Mouse (Mus musculus) left cerebral cortex, adult 18-20 months (tissue): ENCODE data around the gene Prep. TPM values are rescaled to one million over a fixed set of nuclear protein-coding genes. Genes with fewer than 3 reads are reported as not detected.
"Not testable (repeated sequence)": the region's sequence is repeated elsewhere in the genome, so short reads cannot be mapped to it uniquely, and the experiment has no call there.

Experiments
- DNase-seq, 2 experiments: peaks; one replicate each; pipeline ENCODE4 v3.0.0; 2021 to 2022; ENCODE audit warnings: low spot score in 2 of 2, mixed read lengths in 1 of 2
- total RNA-seq, 2 experiments: library from RNA; stranded (reverse); gene quantifications; 2 replicates each; pipeline ENCODE4 v1.2.3; 2021

The Prep gene
- total RNA-seq, 2 experiments from 2014 or later: 7.7 to 8.6 TPM

DNA sequence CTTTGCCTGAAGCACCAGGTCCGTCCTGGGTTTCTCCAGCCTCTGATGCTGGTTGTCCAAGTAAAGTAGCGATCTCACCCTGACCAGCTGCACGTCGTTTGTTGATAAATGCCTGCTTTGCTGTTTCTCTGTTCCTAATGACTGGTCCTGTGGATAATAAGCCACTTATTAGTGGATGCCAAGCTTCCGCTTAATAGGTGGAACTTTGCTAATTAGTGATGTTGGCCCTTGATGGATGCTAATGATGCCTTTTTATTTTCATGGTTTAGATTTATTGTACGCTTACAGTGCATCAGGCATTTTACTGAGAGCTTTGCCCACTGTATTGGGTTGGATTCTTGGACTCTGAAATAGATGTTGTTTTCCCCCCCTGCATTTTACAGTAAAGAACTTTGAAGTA, 7.5 kb downstream of the Prep start:
- DNase-seq: no peak

GRCm38 (mm10) chr10:45075491-45076051, 8.6 kb downstream of the Prep start:
- DNase-seq: no peak

GRCm38 (mm10) chr10:45076585-45076984, 9.6 kb downstream of the Prep start:
- no peak for DNase-seq

GRCm38 (mm10) chr10:45077353-45077752, 10.3 kb downstream of the Prep start:
- no peak for DNase-seq

DNA sequence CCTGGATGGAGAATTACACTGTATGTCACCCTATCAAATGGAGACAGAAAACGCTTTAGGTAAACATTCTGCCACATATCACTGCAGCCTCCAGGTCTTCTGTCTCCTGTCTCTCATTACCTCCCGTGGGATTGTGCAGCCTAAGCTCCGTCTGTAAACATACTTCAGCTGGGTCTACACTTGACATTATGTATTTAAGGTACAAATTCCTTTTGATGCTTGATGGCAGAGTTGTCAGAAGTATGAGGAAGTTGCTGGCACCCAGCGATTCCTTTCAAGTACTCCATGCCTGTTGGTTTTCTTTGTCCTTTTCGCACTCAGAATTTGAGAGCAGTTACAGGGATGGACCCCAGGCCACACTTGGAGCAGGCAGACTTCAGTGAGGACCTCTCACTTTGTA, 12.8 kb downstream of the Prep start:
- DNase-seq: no peak

DNA sequence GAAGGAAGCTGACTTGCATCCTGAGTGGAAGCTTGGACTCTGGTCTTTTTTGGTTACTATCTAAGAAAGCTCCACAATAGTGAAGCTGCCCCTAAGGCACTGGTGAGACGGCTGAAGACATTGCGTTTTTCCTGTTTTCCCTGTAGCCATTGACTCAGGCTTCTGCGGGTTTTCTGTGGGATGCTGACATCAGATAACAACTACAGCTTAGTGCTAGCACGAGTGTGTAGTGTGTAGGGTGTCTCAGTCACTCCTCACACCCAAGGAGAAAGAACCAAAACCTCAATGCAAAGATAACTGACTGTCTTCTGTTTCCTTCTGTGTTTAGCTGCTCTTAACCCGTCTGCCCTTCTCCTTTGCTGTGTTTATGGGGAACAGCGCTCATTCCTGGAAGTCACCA, 13.5 kb downstream of the Prep start:
- no peak for DNase-seq

GRCm38 (mm10) chr10:45082730-45083129, 15.7 kb downstream of the Prep start:
- no peak for DNase-seq

GRCm38 (mm10) chr10:45084002-45084401, 17.0 kb downstream of the Prep start:
- DNase-seq: not testable (repeated sequence)

- DNase-seq: no peak
Observed at GRCm38 (mm10) chr10:45084471-45084870, 17.5 kb downstream of the Prep start.

DNA sequence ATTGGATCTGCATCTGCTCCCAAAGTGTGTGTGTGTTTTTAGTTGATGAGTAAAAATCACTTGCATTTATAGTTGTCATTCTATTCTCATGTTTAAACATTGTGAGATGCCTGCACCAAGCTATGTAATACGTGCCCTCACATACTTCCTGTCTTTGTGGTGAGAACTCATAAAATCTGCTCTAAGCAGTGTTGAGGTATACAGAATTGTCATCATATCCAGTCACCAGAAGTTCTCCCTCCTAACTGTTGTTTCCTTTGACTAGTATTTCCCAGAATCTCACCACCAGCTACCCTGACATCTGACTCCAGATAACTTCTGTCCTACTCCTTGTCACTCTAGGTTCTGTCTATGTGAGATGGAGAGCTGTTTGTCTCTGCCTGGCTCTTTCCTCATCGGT, 18.3 kb downstream of the Prep start:
- DNase-seq: no peak

GRCm38 (mm10) chr10:45086637-45087036, 19.6 kb downstream of the Prep start:
- DNase-seq: peak; percentile 13 to 25

DNA sequence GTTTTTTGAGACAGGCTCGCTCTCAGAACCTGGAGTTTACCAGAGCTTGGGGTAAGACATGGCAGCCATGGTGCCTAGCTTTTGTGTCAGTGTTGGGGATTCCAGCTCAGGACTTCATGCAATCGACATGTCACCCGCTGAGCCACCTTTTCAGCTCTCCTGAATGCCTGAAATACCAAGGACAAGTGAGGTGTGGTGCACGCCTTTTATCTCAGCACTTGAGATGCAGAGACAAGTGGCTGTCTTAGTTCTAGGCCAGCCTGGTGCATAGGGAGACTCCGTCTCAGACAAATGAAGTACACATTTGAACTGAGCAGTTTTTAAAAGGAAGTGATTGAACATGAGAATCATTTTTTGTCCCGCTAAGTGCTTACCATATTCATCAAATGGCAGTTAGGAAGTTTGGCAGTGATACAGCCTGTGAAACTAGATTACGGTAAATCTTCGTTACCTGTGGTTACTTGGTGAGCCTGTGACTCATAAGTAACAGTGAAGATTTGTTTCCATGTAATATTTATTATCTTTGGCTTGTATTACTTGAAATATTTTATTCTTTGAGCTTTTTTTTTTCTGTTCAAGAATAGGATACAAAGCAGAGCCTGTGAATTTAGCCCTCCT, 24.6 kb downstream of the Prep start:
- no peak for DNase-seq

GRCm38 (mm10) chr10:45092080-45093056, 25.4 kb downstream of the Prep start:
- DNase-seq: no peak

DNA sequence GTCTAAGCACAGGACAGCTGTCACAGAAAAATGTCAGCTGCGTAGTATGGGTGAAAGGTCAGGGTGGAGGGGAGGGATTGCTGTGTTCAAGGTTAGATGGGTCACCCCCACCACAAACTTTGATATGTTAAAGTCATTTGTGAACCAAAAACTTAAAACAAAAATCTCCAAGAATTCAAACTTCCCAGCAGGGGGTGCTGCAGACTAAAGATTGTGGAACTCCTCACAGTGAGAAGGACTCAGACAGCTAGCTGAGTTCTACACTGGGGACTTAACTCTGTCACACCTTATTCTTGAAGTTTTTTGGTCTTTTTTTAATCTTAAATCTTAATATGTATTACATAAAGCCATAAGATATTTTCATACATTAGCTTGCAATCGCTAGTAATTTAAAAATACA, 31.7 kb downstream of the Prep start:
- peak; percentile 32 to 39 for DNase-seq

- DNase-seq: no peak
Observed at GRCm38 (mm10) chr10:45100473-45100872, 33.5 kb downstream of the Prep start.

GRCm38 (mm10) chr10:45103184-45103583, 36.2 kb downstream of the Prep start:
- no peak for DNase-seq

DNA sequence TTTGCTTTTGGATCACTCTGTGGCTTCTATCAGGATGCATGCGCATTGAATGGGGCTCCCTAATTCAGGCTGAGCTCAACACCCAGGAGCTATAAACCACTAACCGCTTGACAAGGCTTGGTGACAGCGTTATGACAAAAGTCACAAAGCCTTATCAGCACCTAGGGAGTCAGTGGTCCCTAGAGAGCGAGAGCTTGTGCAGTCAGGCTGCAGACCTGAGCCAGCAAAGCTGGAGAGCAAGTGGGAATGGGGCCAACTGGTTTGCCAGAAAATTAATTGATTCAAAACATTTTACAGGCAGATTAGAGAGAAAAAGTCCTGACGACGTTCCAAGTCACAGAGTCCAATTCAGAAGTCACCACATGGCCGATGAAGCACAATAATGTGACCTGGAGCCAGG, 37.1 kb downstream of the Prep start:
- DNase-seq: no peak

- no peak for DNase-seq
Observed at GRCm38 (mm10) chr10:45104535-45105079, 37.6 kb downstream of the Prep start.

DNA sequence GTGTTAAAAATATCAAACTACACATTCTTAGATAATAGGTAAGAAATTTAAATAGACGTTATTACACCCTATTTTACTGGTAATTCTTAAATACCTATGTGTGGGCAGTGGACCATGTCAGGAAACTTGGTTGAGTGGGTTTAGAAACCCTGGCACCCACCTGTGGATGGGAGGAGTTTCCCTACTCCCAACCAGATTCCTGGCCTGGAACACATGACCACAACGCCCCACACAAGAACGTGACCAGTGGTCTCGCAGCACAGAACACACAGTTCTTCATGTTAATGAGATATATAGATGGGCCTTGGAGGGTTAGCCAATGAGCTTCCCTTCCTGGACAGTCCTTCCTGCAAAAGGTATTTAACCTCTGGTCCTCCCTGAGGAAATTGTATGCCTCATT, 39.5 kb downstream of the Prep start:
- no peak for DNase-seq

DNA sequence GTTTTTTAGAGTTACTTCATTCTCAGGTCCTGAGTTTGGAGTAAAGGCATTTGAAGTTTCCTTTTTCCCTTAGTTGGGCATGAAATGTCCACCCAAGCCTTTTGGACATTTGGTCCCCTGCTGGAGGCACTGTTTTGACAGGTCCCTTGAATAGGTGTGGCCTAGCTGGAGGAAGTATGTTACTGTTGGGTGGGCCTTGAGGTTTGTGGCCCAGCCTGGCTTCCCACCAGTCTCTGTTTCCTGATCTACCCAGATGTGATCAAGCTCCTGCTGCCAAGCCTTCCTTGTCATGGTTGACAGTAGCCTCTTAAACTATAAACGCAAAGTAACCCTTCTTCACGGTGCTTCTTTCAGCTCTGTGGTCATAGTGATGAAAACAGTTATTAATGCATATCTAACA, 40.3 kb downstream of the Prep start:
- no peak for DNase-seq

DNA sequence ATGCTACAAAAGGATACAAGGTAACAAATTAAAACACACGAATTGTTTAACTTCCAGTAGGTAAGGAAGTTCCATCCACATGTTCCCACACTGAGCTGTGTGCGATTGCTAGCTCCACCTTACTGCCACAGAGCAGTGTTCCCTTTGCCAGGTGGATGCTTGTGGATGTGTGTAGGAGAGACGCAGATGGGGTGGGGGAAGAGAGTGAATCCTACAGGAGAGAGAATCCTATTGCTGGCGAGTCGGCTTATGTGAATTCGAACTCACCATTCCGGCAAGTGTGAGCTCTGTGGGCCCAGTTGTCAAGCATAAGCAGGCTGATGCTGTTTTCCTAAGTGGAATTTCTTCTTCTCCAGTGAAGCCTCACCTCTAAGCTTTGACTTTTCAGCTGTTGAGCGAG, 42.0 kb downstream of the Prep start:
- peak in 1 of 2 experiments; percentile 9 for DNase-seq

DNA sequence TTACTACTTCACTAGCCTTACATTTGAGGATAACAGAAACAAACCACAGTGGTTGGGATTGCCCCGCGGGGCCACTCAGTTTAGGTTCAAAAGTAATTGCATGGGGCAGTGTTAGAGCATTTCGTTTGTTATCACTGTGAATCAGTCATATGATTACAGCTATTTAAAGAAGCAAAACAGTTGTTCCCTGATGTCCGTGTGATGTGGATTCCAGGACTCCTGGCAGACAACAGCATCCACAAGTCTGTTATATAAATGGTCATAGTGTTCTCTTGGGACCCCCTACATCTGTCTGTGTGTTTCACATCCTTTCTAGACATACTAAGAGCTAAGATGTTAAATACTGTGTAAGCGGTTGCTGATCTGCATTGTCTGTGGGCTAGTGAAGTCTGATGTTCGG, 43.0 kb downstream of the Prep start:
- no peak for DNase-seq
